Mouse (Mus musculus) intestine, embryonic 15.5 days (tissue): Measurements from ENCODE around the gene Frmpd2. TPM values are rescaled to one million over a fixed set of nuclear protein-coding genes. Genes with fewer than 3 reads are reported as not detected.

Source experiments
- ATAC-seq: fragments of 200-750 bp; cut with Nextera tagmentation; 2 replicates; pipeline ENCODE4 v1.8.0; 2017; ENCODE audit warnings: moderate TSS enrichment, moderate library complexity
- H3K27ac ChIP-seq: fragments of 300-500 bp; sonication (generic); 2 replicates; pipeline ENCODE4 v1.5.1; 2015; ENCODE audit warnings: mild to moderate bottlenecking, inconsistent platforms
- H3K27me3 ChIP-seq: fragments of 300-500 bp; sonication (generic); replicated peaks from 2 replicates; pipeline ENCODE4 v1.6.1; 2015; ENCODE audit warnings: inconsistent platforms
- H3K36me3 ChIP-seq: fragments of 300-500 bp; sonication (generic); 2 replicates; pipeline ENCODE4 v1.6.1; 2015; ENCODE audit warnings: inconsistent platforms
- H3K4me1 ChIP-seq: fragments of 300-500 bp; sonication (generic); replicated peaks from 2 replicates; pipeline ENCODE4 v1.6.1; 2015; ENCODE audit warnings: inconsistent platforms
- H3K4me2 ChIP-seq: fragments of 300-500 bp; sonication (generic); replicated peaks from 2 replicates; pipeline ENCODE4 v1.6.1; 2015; ENCODE audit warnings: mild to moderate bottlenecking, inconsistent platforms
- H3K4me3 ChIP-seq: fragments of 300-500 bp; sonication (generic); replicated peaks from 2 replicates; pipeline ENCODE4 v1.5.1; 2015; ENCODE audit warnings: inconsistent platforms
- H3K9ac ChIP-seq: fragments of 300-500 bp; sonication (generic); 2 replicates; pipeline ENCODE4 v1.6.1; 2015; ENCODE audit warnings: inconsistent platforms
- H3K9me3 ChIP-seq: fragments of 300-500 bp; sonication (generic); 2 replicates; pipeline ENCODE4 v1.6.1; 2016; ENCODE audit warnings: inconsistent platforms
- WGBS: fragments of 180-500 bp; shearing (Covaris S2); methylation state at CpG from one replicate; pipeline ENCODE4 v1.1.7; 2015; 5-methylcytosine and 5-hydroxymethylcytosine counted together
- polyA plus RNA-seq: library from polyadenylated mRNA; unstranded; fragments of >200 nt; fragmentation: Nextera tagmentation; extraction: Ambion mirVana; gene quantifications from 2 replicates; pipeline ENCODE4 v1.2.1, GENCODE M21; 2015

Frmpd2 gene
- polyA plus RNA-seq, 1 experiment from 2014 or later = not detected

GRCm38 (mm10) chr14:33474461-33474860 lies 3.0 kb downstream of the Frmpd2 start:
- Histone ChIP-seq H3K4me2 (no peak overlapping the region), H3K4me3 (no peak overlapping the region), H3K36me3 (no peaks in the 10 kb centered on the region), H3K27ac (no peak overlapping the region), H3K27me3 (no peaks in the 10 kb centered on the region), H3K9ac (no peak overlapping the region), H3K9me3 (no peaks in the 10 kb centered on the region), H3K4me1 (no peaks in the 10 kb centered on the region)
- WGBS = 55% methylated on average over 2 of the region's 2 CpGs
- no peak for ATAC-seq

- no peak overlapping the region for H3K9ac ChIP-seq
- WGBS = 12% methylated on average over 3 of the region's 3 CpGs
- H3K4me2 ChIP-seq = no peak overlapping the region
- H3K4me1 ChIP-seq = no peaks in the 10 kb centered on the region
- H3K36me3 ChIP-seq = no peaks in the 10 kb centered on the region
- H3K27me3 ChIP-seq = no peaks in the 10 kb centered on the region
- H3K27ac ChIP-seq = no peak overlapping the region
- H3K4me3 ChIP-seq = no peak overlapping the region
- no peak for ATAC-seq
- H3K9me3 ChIP-seq = no peaks in the 10 kb centered on the region
These were observed 4.7 kb downstream of the Frmpd2 start for GRCm38 (mm10) chr14:33476094-33476760.

- Histone ChIP-seq H3K27me3 (no peaks in the 10 kb centered on the region), H3K36me3 (no peaks in the 10 kb centered on the region), H3K9me3 (no peaks in the 10 kb centered on the region), H3K27ac (no peak overlapping the region), H3K4me3 (no peak overlapping the region), H3K4me2 (no peak overlapping the region), H3K9ac (no peak overlapping the region), H3K4me1 (no peaks in the 10 kb centered on the region)
- no peak for ATAC-seq
- 66% methylated on average over 3 of the region's 3 CpGs for WGBS
These were observed 10.5 kb downstream of the Frmpd2 start for GRCm38 (mm10) chr14:33481991-33482390.

GRCm38 (mm10) chr14:33487805-33488550 lies 16.5 kb downstream of the Frmpd2 start:
- no peaks in the 10 kb centered on the region for H3K36me3 ChIP-seq
- 64% methylated on average over 15 of the region's 15 CpGs for WGBS
- H3K4me1 ChIP-seq = no peaks in the 10 kb centered on the region
- no peaks in the 10 kb centered on the region for H3K27me3 ChIP-seq
- no peak overlapping the region for H3K9ac ChIP-seq
- no peak overlapping the region for H3K4me2 ChIP-seq
- no peak overlapping the region for H3K27ac ChIP-seq
- no peak for ATAC-seq
- no peaks in the 10 kb centered on the region for H3K9me3 ChIP-seq
- H3K4me3 ChIP-seq = no peak overlapping the region

GRCm38 (mm10) chr14:33495226-33495625 lies 23.7 kb downstream of the Frmpd2 start:
- no peaks in the 10 kb centered on the region for H3K36me3 ChIP-seq
- no peaks in the 10 kb centered on the region for H3K4me1 ChIP-seq
- no peak overlapping the region for H3K4me3 ChIP-seq
- no peak overlapping the region for H3K9ac ChIP-seq
- no peaks in the 10 kb centered on the region for H3K27me3 ChIP-seq
- no peak for ATAC-seq
- H3K9me3 ChIP-seq = no peaks in the 10 kb centered on the region
- H3K4me2 ChIP-seq = no peak overlapping the region
- WGBS = 70% methylated on average over 4 of the region's 4 CpGs
- no peak overlapping the region for H3K27ac ChIP-seq

- 69% methylated on average over 5 of the region's 5 CpGs for WGBS
- H3K9ac ChIP-seq = no peak overlapping the region
- no peaks in the 10 kb centered on the region for H3K36me3 ChIP-seq
These were observed 25.9 kb downstream of the Frmpd2 start for GRCm38 (mm10) chr14:33497418-33497817.

GRCm38 (mm10) chr14:33498849-33499248 lies 27.4 kb downstream of the Frmpd2 start:
- Histone ChIP-seq H3K27me3 (no peaks in the 10 kb centered on the region), H3K4me2 (no peak overlapping the region), H3K4me1 (no peaks in the 10 kb centered on the region), H3K36me3 (no peaks in the 10 kb centered on the region), H3K4me3 (no peak overlapping the region), H3K9ac (no peak overlapping the region), H3K27ac (no peak overlapping the region), H3K9me3 (no peaks in the 10 kb centered on the region)
- 51% methylated on average over 3 of the region's 3 CpGs for whole genome bisulfite sequencing
- no peak for ATAC-seq

More at GRCm38 (mm10) chr14:33497418-33497817, 25.9 kb downstream of the Frmpd2 start:
- no peaks in the 10 kb centered on the region for H3K9me3 ChIP-seq
- no peak for ATAC-seq
- no peak overlapping the region for H3K27ac ChIP-seq
- H3K4me3 ChIP-seq = no peak overlapping the region
- no peak overlapping the region for H3K4me2 ChIP-seq
- no peaks in the 10 kb centered on the region for H3K27me3 ChIP-seq
- H3K4me1 ChIP-seq = no peaks in the 10 kb centered on the region

GRCm38 (mm10) chr14:33500631-33501030 lies 29.1 kb downstream of the Frmpd2 start:
- no peaks in the 10 kb centered on the region for H3K27me3 ChIP-seq
- H3K36me3 ChIP-seq = no peaks in the 10 kb centered on the region
- H3K9me3 ChIP-seq = no peaks in the 10 kb centered on the region
- H3K9ac ChIP-seq = no peak overlapping the region
- no peak overlapping the region for H3K4me2 ChIP-seq
- H3K27ac ChIP-seq = no peak overlapping the region
- no peaks in the 10 kb centered on the region for H3K4me1 ChIP-seq
- H3K4me3 ChIP-seq = no peak overlapping the region
- ATAC-seq = no peak
- WGBS = 72% methylated on average over 10 of the region's 10 CpGs

GRCm38 (mm10) chr14:33503311-33503710 lies 31.8 kb downstream of the Frmpd2 start:
- no peak overlapping the region for H3K9ac ChIP-seq

GRCm38 (mm10) chr14:33506696-33507095 lies 35.2 kb downstream of the Frmpd2 start:
- no peaks in the 10 kb centered on the region for H3K4me1 ChIP-seq
- H3K36me3 ChIP-seq = no peaks in the 10 kb centered on the region
- no peak overlapping the region for H3K4me2 ChIP-seq
- no peak overlapping the region for H3K4me3 ChIP-seq
- whole genome bisulfite sequencing = 71% methylated on average over 4 of the region's 4 CpGs
- ATAC-seq = no peak
- H3K9me3 ChIP-seq = no peaks in the 10 kb centered on the region
- no peaks in the 10 kb centered on the region for H3K27me3 ChIP-seq
- no peak overlapping the region for H3K9ac ChIP-seq
- H3K27ac ChIP-seq = no peak overlapping the region

More at GRCm38 (mm10) chr14:33503311-33503710, 31.8 kb downstream of the Frmpd2 start:
- no peaks in the 10 kb centered on the region for H3K9me3 ChIP-seq
- no peaks in the 10 kb centered on the region for H3K4me1 ChIP-seq
- H3K4me2 ChIP-seq = no peak overlapping the region
- no peak for ATAC-seq
- H3K27ac ChIP-seq = no peak overlapping the region
- H3K27me3 ChIP-seq = no peaks in the 10 kb centered on the region
- no peak overlapping the region for H3K4me3 ChIP-seq
- no peaks in the 10 kb centered on the region for H3K36me3 ChIP-seq
- 81% methylated on average over 9 of the region's 9 CpGs for WGBS

- Histone ChIP-seq H3K9ac (no peak overlapping the region), H3K4me3 (no peak overlapping the region), H3K9me3 (no peaks in the 10 kb centered on the region), H3K36me3 (no peaks in the 10 kb centered on the region), H3K27me3 (no peaks in the 10 kb centered on the region), H3K4me1 (no peaks in the 10 kb centered on the region), H3K4me2 (no peak overlapping the region), H3K27ac (no peak overlapping the region)
- WGBS = 56% methylated on average over 1 of the region's 1 CpGs
- ATAC-seq = no peak
These were observed 37.2 kb downstream of the Frmpd2 start for GRCm38 (mm10) chr14:33508660-33509059.

GRCm38 (mm10) chr14:33513877-33514276 lies 42.4 kb downstream of the Frmpd2 start:
- Histone ChIP-seq H3K27ac (no peak overlapping the region), H3K4me2 (no peak overlapping the region), H3K4me1 (no peaks in the 10 kb centered on the region), H3K27me3 (no peaks in the 10 kb centered on the region), H3K36me3 (no peaks in the 10 kb centered on the region), H3K4me3 (no peak overlapping the region), H3K9me3 (no peaks in the 10 kb centered on the region), H3K9ac (no peak overlapping the region)
- ATAC-seq = no peak
- WGBS = 63% methylated on average over 5 of the region's 5 CpGs
